Mouse (Mus musculus) heart, adult 2 months (tissue): ENCODE results near the gene Slc6a20a.

Experiments used
- CTCF ChIP-seq: fragments of 200-600 bp; IDR thresholded peaks from 2 replicates; pipeline ENCODE4 v1.8.1; 2022; ENCODE audit warnings: antibody characterized with exemption, mild to moderate bottlenecking, moderate library complexity
- POLR2A ChIP-seq: fragments of 200-500 bp; IDR thresholded peaks from 2 replicates; pipeline ENCODE4 v1.6.1; 2011; ENCODE audit warnings: mild to moderate bottlenecking, low read depth, low read length, control low read depth; ENCODE audit not compliant: insufficient read depth

- TF ChIP-seq POLR2A: no peak
- no peak for TF ChIP-seq CTCF
Measured at GRCm38 (mm10) chr9:123679198-123679597, 513 bp upstream of the Slc6a20a start.
